Mouse (Mus musculus): ENCODE measurements around the gene Stat5b.

DNA sequence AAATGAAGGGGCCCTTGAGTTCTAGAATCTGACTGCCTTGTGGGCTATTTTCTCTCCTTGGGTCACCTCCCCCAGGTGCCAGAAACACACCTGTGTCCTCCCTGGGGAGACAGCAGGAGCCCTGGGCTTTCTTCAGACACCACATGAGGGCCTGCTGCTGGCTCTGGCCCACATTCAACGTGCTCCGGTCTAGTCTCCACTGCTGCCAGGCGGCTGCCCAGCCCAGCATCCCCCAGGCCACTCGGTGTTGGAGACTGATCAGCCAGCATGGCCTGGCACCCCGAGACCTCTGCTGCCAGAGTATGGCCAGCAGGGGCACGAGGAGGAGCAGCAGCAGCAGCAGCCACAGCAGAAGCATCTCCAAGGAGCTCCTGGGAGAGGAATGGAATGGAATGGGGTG is 80.5 kb downstream of the Stat5b start:
- TF ChIP-seq CTCF (IDR thresholded peaks at IDR 0.05; ENCODE audit: extremely low read depth, insufficient read depth, insufficient read length, insufficient replicate concordance) (no peak), POLR2A (IDR thresholded peaks at IDR 0.05; ENCODE audit: low read depth, low read length) (no peak)

Data from spleen, adult 2 months (tissue).